Mouse (Mus musculus) lung, adult 2 months (tissue): Measurements from ENCODE around the gene Isoc2a.

Experiments used
- CTCF ChIP-seq: fragments of 200-500 bp; IDR thresholded peaks from 2 replicates; pipeline ENCODE4 v1.5.1; 2011; ENCODE audit warnings: mild to moderate bottlenecking, low read length, control low read depth; ENCODE audit not compliant: insufficient read depth
- POLR2A ChIP-seq: fragments of 200-500 bp; IDR thresholded peaks from 2 replicates; pipeline ENCODE4 v1.6.1; 2011; ENCODE audit warnings: low read depth, mild to moderate bottlenecking, control low read depth, low read length, borderline replicate concordance; ENCODE audit errors: extremely low read depth

DNA sequence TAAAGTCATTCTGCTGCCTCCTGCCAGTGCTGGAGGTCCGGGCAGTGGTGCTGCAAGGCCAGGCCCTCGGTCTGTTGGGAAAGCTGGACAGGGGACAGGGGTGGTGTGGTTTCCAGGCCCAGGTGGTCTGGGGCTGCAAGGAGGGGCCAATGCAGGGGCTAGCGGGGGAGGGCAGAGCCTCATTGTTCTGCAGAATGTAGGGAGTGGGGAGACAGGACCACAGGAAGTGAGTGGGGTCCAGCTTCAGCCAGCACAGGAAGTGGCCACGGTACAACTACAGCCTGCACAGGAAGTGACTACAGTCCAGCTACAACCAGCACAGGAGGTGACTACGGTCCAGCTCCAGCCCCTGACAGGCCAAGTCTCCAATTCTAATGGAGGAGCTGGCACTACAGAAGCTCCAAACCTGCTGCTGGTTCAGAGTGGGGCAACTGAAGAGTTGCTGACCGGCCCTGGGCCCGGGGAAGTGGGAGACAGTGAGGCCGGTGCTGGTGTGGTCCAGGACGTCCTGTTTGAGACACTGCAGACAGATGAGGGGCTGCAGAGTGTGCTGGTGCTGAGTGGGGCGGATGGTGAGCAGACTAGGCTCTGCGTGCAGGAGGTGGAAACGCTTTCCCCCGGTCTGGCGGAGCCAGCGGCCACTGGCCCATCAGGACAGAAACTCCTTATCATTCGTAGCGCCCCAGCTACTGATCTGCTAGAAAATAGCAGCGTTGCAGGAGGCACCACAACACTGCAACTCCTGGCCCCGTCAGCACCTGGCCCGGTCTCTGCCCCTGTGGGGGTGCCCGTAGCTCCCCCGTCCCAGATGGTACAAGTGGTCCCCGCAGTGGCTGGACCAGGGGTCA is 44.2 kb downstream of the Isoc2a start:
- TF ChIP-seq POLR2A (no peak), CTCF (no peak)
